Mouse (Mus musculus) kidney, postnatal 0 days (tissue): ENCODE measurements around the gene Acat3. TPM values are rescaled to one million over a fixed set of nuclear protein-coding genes. Genes with fewer than 3 reads are reported as not detected.
"Not testable (repeated sequence)": the region's sequence is repeated elsewhere in the genome, so short reads cannot be mapped to it uniquely, and the experiment has no call there.

Source experiments
- ATAC-seq: fragments of 200-750 bp; cut with Nextera tagmentation; replicated peaks from 2 replicates; pipeline ENCODE4 v1.8.0; 2017; ENCODE audit warnings: low read depth, moderate number of reproducible peaks, moderate TSS enrichment, moderate library complexity; ENCODE audit not compliant: low FRiP score
- DNase-seq: peaks from one replicate; pipeline ENCODE4 v3.0.0-alpha.2; 2016; ENCODE audit warnings: low spot score
- H3K27ac ChIP-seq: fragments of 300-500 bp; sonication (generic); 2 replicates; pipeline ENCODE4 v1.5.1; 2014; ENCODE audit warnings: mild to moderate bottlenecking
- H3K27me3 ChIP-seq: fragments of 300-500 bp; sonication (generic); 2 replicates; pipeline ENCODE4 v1.6.1; 2014; ENCODE audit warnings: low read length, mixed read lengths; ENCODE audit not compliant: insufficient read depth
- H3K36me3 ChIP-seq: fragments of 300-500 bp; sonication (generic); 2 replicates; pipeline ENCODE4 v1.6.1; 2014; ENCODE audit warnings: low read length, mixed read lengths; ENCODE audit not compliant: insufficient read depth
- H3K4me1 ChIP-seq: fragments of 300-500 bp; sonication (generic); replicated peaks from 2 replicates; pipeline ENCODE4 v1.6.1; 2014; ENCODE audit warnings: antibody characterized with exemption, low read length, mixed read lengths; ENCODE audit not compliant: insufficient read depth
- H3K4me2 ChIP-seq: fragments of 300-500 bp; sonication (generic); 2 replicates; pipeline ENCODE4 v1.6.1; 2014; ENCODE audit warnings: mild to moderate bottlenecking, low read length, moderate library complexity, mixed read lengths
- H3K4me3 ChIP-seq: fragments of 300-500 bp; sonication (generic); replicated peaks from 2 replicates; pipeline ENCODE4 v1.5.1; 2014; ENCODE audit warnings: low read depth, low read length
- H3K9ac ChIP-seq: fragments of 300-500 bp; sonication (generic); 2 replicates; pipeline ENCODE4 v1.6.1; 2014; ENCODE audit warnings: low read depth, low read length
- H3K9me3 ChIP-seq: fragments of 300-500 bp; sonication (generic); replicated peaks from 2 replicates; pipeline ENCODE4 v1.6.1; 2016; ENCODE audit warnings: low read length, inconsistent platforms, mixed read lengths
- CTCF ChIP-seq: IDR thresholded peaks from 2 replicates; pipeline ENCODE4 v1.5.1; 2016; ENCODE audit warnings: antibody characterized with exemption, low read depth, mild to moderate bottlenecking, moderate library complexity
- WGBS: fragments of 180-500 bp; shearing (Covaris S2); extraction: QIAGEN DNeasy Blood & Tissue Kit; methylation state at CpG from one replicate; pipeline ENCODE4 v1.1.7; 2014; 5-methylcytosine and 5-hydroxymethylcytosine counted together
- polyA plus RNA-seq: library from polyadenylated mRNA; unstranded; fragments of >200 nt; fragmentation: Nextera tagmentation; extraction: Ambion mirVana; gene quantifications from 2 replicates; pipeline ENCODE4 v1.2.1, GENCODE M21; 2015

Acat3 gene
- polyA plus RNA-seq, 1 experiment from 2014 or later = 4.4 TPM

- Histone ChIP-seq H3K36me3 (peaks cover 16% of the 10 kb centered on the region; the same call in 1 of the 2 replicates), H3K27me3 (no peaks in the 10 kb centered on the region), H3K27ac (no peak overlapping the region), H3K9ac (no peak overlapping the region), H3K4me1 (no peaks in the 10 kb centered on the region), H3K9me3 (no peaks in the 10 kb centered on the region), H3K4me3 (no peak overlapping the region), H3K4me2 (no peak overlapping the region)
- 79% methylated on average over 8 of the region's 8 CpGs for WGBS
- ATAC-seq (no peak), DNase-seq (no peak)
- TF ChIP-seq CTCF = no peak
Observed at GRCm38 (mm10) chr17:12941543-12942260, 1.3 kb upstream of the Acat3 start.

- H3K36me3 ChIP-seq, H3K9me3 ChIP-seq, H3K4me1 ChIP-seq, ATAC-seq, H3K27ac ChIP-seq, DNase-seq, H3K27me3 ChIP-seq: not testable (repeated sequence)
- Histone ChIP-seq H3K9ac (peak overlapping the region; percentile 39; the same call in 1 of the 2 replicates), H3K4me2 (peak overlapping the region; percentile 63), H3K4me3 (peak overlapping the region; percentile 28)
- 68% methylated on average over 2 of the region's 12 CpGs for whole genome bisulfite sequencing
Observed at GRCm38 (mm10) chr17:12939377-12940148, 837 bp downstream of the Acat3 start.

GRCm38 (mm10) chr17:12938077-12938476 lies 2.3 kb downstream of the Acat3 start:
- H3K27ac ChIP-seq = no peak overlapping the region
- H3K36me3 ChIP-seq = 0 out of 2 replicates have a peak, but pooled peaks cover 4% of the 10 kb centered on the region
- no peak for TF ChIP-seq CTCF
- ATAC-seq = no peak
- DNase-seq = no peak
- H3K4me3 ChIP-seq = no peak overlapping the region
- H3K9ac ChIP-seq = no peak overlapping the region
- no peaks in the 10 kb centered on the region for H3K27me3 ChIP-seq
- H3K4me1 ChIP-seq = no peaks in the 10 kb centered on the region
- no peaks in the 10 kb centered on the region for H3K9me3 ChIP-seq
- H3K4me2 ChIP-seq = no peak overlapping the region
- WGBS = 68% methylated on average over 2 of the region's 2 CpGs

- H3K4me3 ChIP-seq = no peak overlapping the region
- WGBS = 77% methylated on average over 2 of the region's 2 CpGs
- 0 out of 2 replicates have a peak, but pooled peaks cover under 1% of the 10 kb centered on the region for H3K36me3 ChIP-seq
- no peaks in the 10 kb centered on the region for H3K27me3 ChIP-seq
- H3K9me3 ChIP-seq = no peaks in the 10 kb centered on the region
- TF ChIP-seq CTCF = no peak
- ATAC-seq (no peak), DNase-seq (no peak)
- no peaks in the 10 kb centered on the region for H3K4me1 ChIP-seq
- no peak overlapping the region for H3K4me2 ChIP-seq
- no peak overlapping the region for H3K27ac ChIP-seq
- no peak overlapping the region for H3K9ac ChIP-seq
Observed at GRCm38 (mm10) chr17:12937412-12937970, 2.9 kb downstream of the Acat3 start.

GRCm38 (mm10) chr17:12935719-12936118 lies 4.7 kb downstream of the Acat3 start:
- H3K4me2 ChIP-seq = no peak overlapping the region
- H3K9me3 ChIP-seq = no peaks in the 10 kb centered on the region
- H3K9ac ChIP-seq = no peak overlapping the region
- no peak overlapping the region for H3K27ac ChIP-seq
- WGBS = 42% methylated on average over 4 of the region's 4 CpGs
- no peaks in the 10 kb centered on the region for H3K36me3 ChIP-seq
- ATAC-seq = peak; percentile 69
- DNase-seq = peak; percentile 38
- H3K4me1 ChIP-seq = no peaks in the 10 kb centered on the region
- no peak overlapping the region for H3K4me3 ChIP-seq
- no peak for TF ChIP-seq CTCF
- no peaks in the 10 kb centered on the region for H3K27me3 ChIP-seq

GRCm38 (mm10) chr17:12931576-12931975 lies 8.8 kb downstream of the Acat3 start:
- not testable (repeated sequence) for DNase-seq

More at GRCm38 (mm10) chr17:12931576-12931975, 8.8 kb downstream of the Acat3 start:
- ATAC-seq = peak; percentile 34; the same call in 1 of the 2 replicates
- not testable (repeated sequence) for H3K27me3 ChIP-seq, H3K36me3 ChIP-seq, H3K4me3 ChIP-seq, H3K27ac ChIP-seq, H3K9me3 ChIP-seq, H3K4me1 ChIP-seq, H3K9ac ChIP-seq, H3K4me2 ChIP-seq
- 80% methylated on average over 5 of the region's 5 CpGs for WGBS
